Mouse (Mus musculus) adrenal gland, adult (tissue): ENCODE measurements at regions not wholly inside any gene's neighbourhood (a gene's known extent, or its start where the extent isn't known, plus 50 kb on each side); places are given as distances from the start of the nearest gene placed in this dataset.
A peak's percentile ranks its signal among the peaks of the same experiment; 100 is the strongest.

Experiments
- DNase-seq, 2 experiments: peaks; one replicate each; pipeline ENCODE4 v3.0.0; 2022 to 2023; ENCODE audit warnings: low spot score in 1 of 2; ENCODE audit not compliant: inconsistent age in 2 of 2

GRCm38 (mm10) chr6:51039486-51040180, 385.4 kb upstream of the Npvf start:
- no peak for DNase-seq

GRCm38 (mm10) chr6:51043970-51044369, 388.5 kb upstream of the Nfe2l3 start:
- no peak for DNase-seq

- DNase-seq, result no peak
These were observed 387.6 kb upstream of the Nfe2l3 start for GRCm38 (mm10) chr6:51044873-51045272.

GRCm38 (mm10) chr6:51052451-51052921, 380.0 kb upstream of the Nfe2l3 start:
- DNase-seq, result no peak

- DNase-seq, result peak in 1 of 2 experiments; percentile 28
These were observed 375.2 kb upstream of the Nfe2l3 start for GRCm38 (mm10) chr6:51057229-51057628.

GRCm38 (mm10) chr6:51059923-51060847, 372.3 kb upstream of the Nfe2l3 start:
- no peak for DNase-seq

- DNase-seq, result no peak
These were observed 371.5 kb upstream of the Nfe2l3 start for GRCm38 (mm10) chr6:51060848-51061535.

- no peak for DNase-seq
These were observed 367.3 kb upstream of the Nfe2l3 start for GRCm38 (mm10) chr6:51065156-51065555.

- DNase-seq, result no peak
These were observed 365.1 kb upstream of the Nfe2l3 start for GRCm38 (mm10) chr6:51067332-51067731.

GRCm38 (mm10) chr6:51069945-51070344, 362.5 kb upstream of the Nfe2l3 start:
- DNase-seq, result no peak

- no peak for DNase-seq
These were observed 361.2 kb upstream of the Nfe2l3 start for GRCm38 (mm10) chr6:51071243-51071642.

GRCm38 (mm10) chr6:51075026-51075425, 357.4 kb upstream of the Nfe2l3 start:
- no peak for DNase-seq

- no peak for DNase-seq
These were observed 355.4 kb upstream of the Nfe2l3 start for GRCm38 (mm10) chr6:51076861-51077768.

- DNase-seq, result no peak
These were observed 354.7 kb upstream of the Nfe2l3 start for GRCm38 (mm10) chr6:51077769-51078096.

GRCm38 (mm10) chr6:51078353-51078966, 354.0 kb upstream of the Nfe2l3 start:
- no peak for DNase-seq

GRCm38 (mm10) chr6:51078967-51079355, 353.5 kb upstream of the Nfe2l3 start:
- DNase-seq, result no peak

GRCm38 (mm10) chr6:51081056-51081455, 351.4 kb upstream of the Nfe2l3 start:
- DNase-seq, result no peak

GRCm38 (mm10) chr6:51084656-51085055, 347.8 kb upstream of the Nfe2l3 start:
- no peak for DNase-seq

GRCm38 (mm10) chr6:51085547-51085946, 346.9 kb upstream of the Nfe2l3 start:
- DNase-seq, result no peak

GRCm38 (mm10) chr6:51086347-51086746, 346.1 kb upstream of the Nfe2l3 start:
- DNase-seq, result no peak
